Mouse (Mus musculus): ENCODE data around the gene Pcdh9. TPM values are rescaled to one million over a fixed set of nuclear protein-coding genes. Genes with fewer than 3 reads are reported as not detected.

Gene Pcdh9
- polyA plus RNA-seq, 1 experiment: not detected

- Histone ChIP-seq H3K4me1 (ENCODE audit: control insufficient read depth, insufficient read depth, low read length) (peaks cover 4% of the 10 kb centered on the region; the same call in 1 of the 2 replicates), H3K4me3 (ENCODE audit: insufficient read depth, low read depth, low read length) (no peak overlapping the region), H3K27ac (ENCODE audit: insufficient read depth, low read depth, low read length) (no peak overlapping the region)
- TF ChIP-seq POLR2A (IDR thresholded peaks at IDR 0.05; ENCODE audit: insufficient read depth, low read depth, low read length): no peak
- no peak for TF ChIP-seq CTCF (IDR thresholded peaks at IDR 0.05; ENCODE audit: insufficient read depth, low read depth, low read length)
- 68% methylated on average over 2 of the region's 2 CpGs for WGBS
Observed at GRCm38 (mm10) chr14:93347031-93347430, 543.4 kb downstream of the Pcdh9 start.

DNA sequence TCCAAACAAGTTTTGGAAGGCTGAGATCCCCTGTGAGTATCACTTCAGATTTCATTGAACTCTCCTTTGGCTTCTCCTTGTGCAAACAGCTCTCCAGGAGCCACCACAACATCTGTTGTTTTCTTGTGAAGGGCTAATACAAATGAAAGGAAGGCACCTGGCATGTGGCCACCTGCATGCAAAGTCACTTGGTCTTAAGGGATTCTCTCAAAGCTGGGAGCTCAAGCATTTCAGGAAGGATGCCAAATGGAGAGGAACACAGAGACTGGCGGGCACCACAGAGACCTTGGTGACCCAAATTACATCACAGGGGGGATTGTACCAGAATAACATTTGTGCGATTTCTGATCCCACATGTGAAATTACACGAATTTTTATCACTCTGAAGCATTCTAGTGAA, 547.7 kb downstream of the Pcdh9 start:
- 85% methylated on average over 3 of the region's 3 CpGs for WGBS
- no peaks in the 10 kb centered on the region for H3K4me1 ChIP-seq (ENCODE audit: control insufficient read depth, insufficient read depth, low read length)
- TF ChIP-seq CTCF (IDR thresholded peaks at IDR 0.05; ENCODE audit: insufficient read depth, low read depth, low read length) (no peak), POLR2A (IDR thresholded peaks at IDR 0.05; ENCODE audit: insufficient read depth, low read depth, low read length) (no peak)
- no peak overlapping the region for H3K27ac ChIP-seq (ENCODE audit: insufficient read depth, low read depth, low read length)
- no peak overlapping the region for H3K4me3 ChIP-seq (ENCODE audit: insufficient read depth, low read depth, low read length)

- WGBS: 44% methylated on average over 5 of the region's 5 CpGs
- Histone ChIP-seq H3K4me1 (ENCODE audit: control insufficient read depth, insufficient read depth, low read length) (no peaks in the 10 kb centered on the region), H3K27ac (ENCODE audit: insufficient read depth, low read depth, low read length) (no peak overlapping the region), H3K4me3 (ENCODE audit: insufficient read depth, low read depth, low read length) (no peak overlapping the region)
- no peak for TF ChIP-seq POLR2A (IDR thresholded peaks at IDR 0.05; ENCODE audit: insufficient read depth, low read depth, low read length)
- no peak for TF ChIP-seq CTCF (IDR thresholded peaks at IDR 0.05; ENCODE audit: insufficient read depth, low read depth, low read length)
Observed at GRCm38 (mm10) chr14:93341390-93341789, 549.1 kb downstream of the Pcdh9 start.

DNA sequence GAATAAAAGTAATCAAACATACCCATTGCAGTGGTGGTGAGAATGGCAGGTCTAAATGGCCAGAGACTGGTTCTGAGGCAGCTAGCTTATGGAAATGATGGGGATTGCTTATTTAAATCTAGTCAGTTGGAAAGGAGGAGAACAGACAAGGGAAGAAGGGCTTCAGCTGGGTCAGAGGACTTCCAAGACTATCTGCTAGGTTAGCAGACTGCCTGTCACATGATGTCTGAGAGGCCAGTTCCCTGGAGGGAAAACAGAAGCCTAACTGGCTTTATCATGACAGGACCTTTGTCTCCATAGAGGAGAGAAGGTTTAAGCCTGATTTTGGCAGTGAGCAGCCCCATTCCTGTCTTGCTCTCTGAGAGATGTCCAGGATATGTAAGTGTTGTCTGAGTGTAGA, 561.2 kb downstream of the Pcdh9 start:
- TF ChIP-seq POLR2A (IDR thresholded peaks at IDR 0.05; ENCODE audit: insufficient read depth, low read depth, low read length): no peak
- TF ChIP-seq CTCF (IDR thresholded peaks at IDR 0.05; ENCODE audit: insufficient read depth, low read depth, low read length): no peak
- Histone ChIP-seq H3K4me3 (ENCODE audit: insufficient read depth, low read depth, low read length) (no peak overlapping the region), H3K27ac (ENCODE audit: insufficient read depth, low read depth, low read length) (no peak overlapping the region), H3K4me1 (ENCODE audit: control insufficient read depth, insufficient read depth, low read length) (no peaks in the 10 kb centered on the region)

DNA sequence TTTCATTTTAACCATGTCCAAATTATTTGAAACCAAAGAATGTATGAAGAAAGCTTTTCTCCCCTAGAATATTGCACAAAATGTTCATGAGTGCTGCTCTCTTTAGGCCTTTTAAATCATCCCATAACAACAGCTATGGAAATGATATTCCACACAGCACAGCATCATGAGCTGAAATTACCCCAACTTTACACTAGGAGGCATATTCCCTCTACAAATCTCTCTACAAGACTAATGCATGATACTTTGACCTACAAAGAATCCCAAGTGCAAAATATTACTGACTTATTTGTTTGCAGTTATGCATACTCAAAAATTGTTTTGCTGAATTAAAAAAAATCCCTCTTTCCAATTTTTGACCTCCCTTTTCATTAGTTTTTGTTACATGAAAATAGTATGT, 573.1 kb downstream of the Pcdh9 start:
- TF ChIP-seq POLR2A (IDR thresholded peaks at IDR 0.05; ENCODE audit: insufficient read depth, low read depth, low read length) (no peak), CTCF (IDR thresholded peaks at IDR 0.05; ENCODE audit: insufficient read depth, low read depth, low read length) (no peak)
- H3K27ac ChIP-seq (ENCODE audit: insufficient read depth, low read depth, low read length): no peak overlapping the region

GRCm38 (mm10) chr14:93288361-93288760, 602.1 kb downstream of the Pcdh9 start:
- WGBS: 75% methylated on average over 2 of the region's 2 CpGs
- TF ChIP-seq POLR2A (IDR thresholded peaks at IDR 0.05; ENCODE audit: insufficient read depth, low read depth, low read length) (no peak), CTCF (IDR thresholded peaks at IDR 0.05; ENCODE audit: insufficient read depth, low read depth, low read length) (no peak)
- Histone ChIP-seq H3K4me3 (ENCODE audit: insufficient read depth, low read depth, low read length) (no peak overlapping the region), H3K4me1 (ENCODE audit: control insufficient read depth, insufficient read depth, low read length) (no peaks in the 10 kb centered on the region), H3K27ac (ENCODE audit: insufficient read depth, low read depth, low read length) (no peak overlapping the region)

More for the DNA sequence above, 573.1 kb downstream of the Pcdh9 start:
- H3K4me3 ChIP-seq (ENCODE audit: insufficient read depth, low read depth, low read length): no peak overlapping the region
- H3K4me1 ChIP-seq (ENCODE audit: control insufficient read depth, insufficient read depth, low read length): no peaks in the 10 kb centered on the region

DNA sequence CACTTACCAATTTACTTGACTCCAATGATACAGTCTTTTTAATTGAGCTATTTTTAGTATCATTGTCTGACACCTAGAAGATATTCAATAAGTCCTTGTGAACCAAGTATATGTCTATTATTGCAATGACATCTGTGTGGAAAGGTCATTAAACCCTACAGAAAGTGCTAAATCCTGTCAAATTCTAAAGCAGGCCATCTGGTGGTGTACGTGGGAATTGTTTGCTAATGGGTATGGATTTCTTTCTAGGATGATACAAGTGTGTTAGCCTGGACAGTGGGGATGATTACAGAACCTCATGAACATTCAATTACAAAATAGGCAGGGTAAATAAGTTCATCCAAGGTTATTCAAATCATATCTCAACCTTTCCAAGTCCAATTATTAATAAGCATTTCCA, 602.8 kb downstream of the Pcdh9 start:
- WGBS: 60% methylated on average over 1 of the region's 1 CpGs

DNA sequence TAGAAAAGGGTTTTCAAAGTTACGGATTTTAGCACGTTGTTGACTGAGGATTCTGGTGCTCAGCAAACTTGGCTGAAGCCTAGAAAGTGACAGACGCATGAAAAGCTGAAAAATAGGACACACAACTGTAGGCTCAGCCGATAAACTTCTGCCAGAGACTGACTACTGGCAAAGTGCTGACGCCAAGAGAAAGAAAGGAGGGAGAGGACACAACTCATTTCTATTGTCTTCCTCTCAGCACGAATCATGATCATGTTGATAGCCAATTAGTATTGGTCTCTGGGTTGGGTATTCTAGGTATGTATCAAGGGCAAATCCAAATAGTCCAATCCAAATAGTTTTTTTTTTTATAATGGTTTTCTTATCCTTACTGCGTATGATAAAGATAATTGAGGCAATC, 605.3 kb downstream of the Pcdh9 start:
- Histone ChIP-seq H3K27ac (ENCODE audit: insufficient read depth, low read depth, low read length) (no peak overlapping the region), H3K4me3 (ENCODE audit: insufficient read depth, low read depth, low read length) (no peak overlapping the region), H3K4me1 (ENCODE audit: control insufficient read depth, insufficient read depth, low read length) (no peaks in the 10 kb centered on the region)
- 62% methylated on average over 7 of the region's 7 CpGs for WGBS
- no peak for TF ChIP-seq POLR2A (IDR thresholded peaks at IDR 0.05; ENCODE audit: insufficient read depth, low read depth, low read length)
- no peak for TF ChIP-seq CTCF (IDR thresholded peaks at IDR 0.05; ENCODE audit: insufficient read depth, low read depth, low read length)

More for the DNA sequence above, 602.8 kb downstream of the Pcdh9 start:
- Histone ChIP-seq H3K4me3 (ENCODE audit: insufficient read depth, low read depth, low read length) (no peak overlapping the region), H3K27ac (ENCODE audit: insufficient read depth, low read depth, low read length) (no peak overlapping the region), H3K4me1 (ENCODE audit: control insufficient read depth, insufficient read depth, low read length) (no peaks in the 10 kb centered on the region)
- TF ChIP-seq POLR2A (IDR thresholded peaks at IDR 0.05; ENCODE audit: insufficient read depth, low read depth, low read length): no peak
- TF ChIP-seq CTCF (IDR thresholded peaks at IDR 0.05; ENCODE audit: insufficient read depth, low read depth, low read length): no peak

- no peak for TF ChIP-seq CTCF (IDR thresholded peaks at IDR 0.05; ENCODE audit: insufficient read depth, low read depth, low read length)
- TF ChIP-seq POLR2A (IDR thresholded peaks at IDR 0.05; ENCODE audit: insufficient read depth, low read depth, low read length): no peak
- Histone ChIP-seq H3K4me1 (ENCODE audit: control insufficient read depth, insufficient read depth, low read length) (no peaks in the 10 kb centered on the region), H3K4me3 (ENCODE audit: insufficient read depth, low read depth, low read length) (no peak overlapping the region), H3K27ac (ENCODE audit: insufficient read depth, low read depth, low read length) (no peak overlapping the region)
- 94% methylated on average over 3 of the region's 3 CpGs for whole genome bisulfite sequencing
Observed at GRCm38 (mm10) chr14:93284009-93284408, 606.5 kb downstream of the Pcdh9 start.

- H3K4me1 ChIP-seq (ENCODE audit: control insufficient read depth, insufficient read depth, low read length): no peaks in the 10 kb centered on the region
- no peak overlapping the region for H3K27ac ChIP-seq (ENCODE audit: insufficient read depth, low read depth, low read length)
- H3K4me3 ChIP-seq (ENCODE audit: insufficient read depth, low read depth, low read length): no peak overlapping the region
- no peak for TF ChIP-seq POLR2A (IDR thresholded peaks at IDR 0.05; ENCODE audit: insufficient read depth, low read depth, low read length)
- TF ChIP-seq CTCF (IDR thresholded peaks at IDR 0.05; ENCODE audit: insufficient read depth, low read depth, low read length): no peak
Observed at GRCm38 (mm10) chr14:93275661-93276060, 614.8 kb downstream of the Pcdh9 start.
